Mouse (Mus musculus) embryonic fibroblast, embryonic 13.5 days (primary cell): ENCODE measurements at regions not wholly inside any gene's neighbourhood (a gene's known extent, or its start where the extent isn't known, plus 50 kb on each side); places are given as distances from the start of the nearest gene placed in this dataset.

Experiments used
- CTCF ChIP-seq: IDR thresholded peaks from 2 replicates; pipeline ENCODE4 v1.5.1; 2011; ENCODE audit warnings: mild to moderate bottlenecking, control low read depth, low read length, moderate library complexity, borderline replicate concordance; ENCODE audit not compliant: insufficient read depth
- POLR2A ChIP-seq: IDR thresholded peaks from 2 replicates; pipeline ENCODE4 v1.6.1; 2011; ENCODE audit warnings: low read depth, mild to moderate bottlenecking, control low read depth, low read length, moderate library complexity

DNA sequence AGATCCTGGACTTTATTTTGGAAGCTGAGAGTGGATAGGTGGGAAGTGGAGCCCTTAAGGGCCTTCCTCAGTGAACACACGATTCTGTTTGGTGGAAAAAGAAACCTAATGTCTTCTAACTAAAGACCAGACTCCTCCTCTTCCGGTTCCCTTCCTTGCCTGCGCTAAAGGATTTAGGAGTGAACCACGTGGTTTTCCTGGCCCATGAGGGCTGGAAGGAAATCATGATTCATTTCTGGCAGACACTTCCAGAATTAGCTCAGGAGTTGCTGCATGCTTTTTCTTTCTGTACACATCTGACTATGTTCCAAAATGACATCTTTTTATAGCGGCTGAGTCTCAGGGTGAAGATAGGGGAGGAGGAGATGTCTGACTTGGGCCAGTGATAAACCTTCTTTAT, 109.8 kb downstream of the Drd1 start:
- TF ChIP-seq POLR2A (no peak), CTCF (no peak)
